Mouse (Mus musculus) monocyte, adult 2 months (primary cell): ENCODE results near the gene Ctla4.

Source experiments
- DNase-seq, 2 experiments: peaks; one replicate each; pipeline ENCODE4 v3.0.0; 2022; ENCODE audit warnings: low spot score in 2 of 2, low read depth in 1 of 2

The Ctla4 gene

DNA sequence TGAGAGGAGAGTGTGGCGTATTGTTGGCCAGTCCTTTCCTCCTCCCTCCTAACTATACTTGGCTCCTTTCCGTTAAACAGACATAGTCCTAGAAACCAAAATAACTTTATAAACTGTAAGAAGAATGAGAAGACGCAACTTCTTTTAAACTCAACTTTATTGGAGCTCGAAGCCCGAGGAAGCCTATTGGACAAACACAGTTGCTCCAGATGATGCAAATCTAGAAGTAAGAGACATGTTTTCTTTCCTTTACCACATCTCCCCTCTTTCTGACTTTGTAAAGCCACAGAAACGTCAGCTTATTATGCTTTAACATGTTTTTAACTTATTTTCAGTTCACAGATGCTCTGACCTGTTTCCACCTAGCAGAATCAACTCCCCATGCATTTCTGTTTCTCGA lies at the start of gene Ctla4:
Ctla4 (plus strand) TSS at position 20 of the 400 bp plus-strand sequence.
- DNase-seq, result no peak

- DNase-seq, result no peak
These were observed 47.6 kb upstream of the Ctla4 start for GRCm38 (mm10) chr1:60839161-60839560.

DNA sequence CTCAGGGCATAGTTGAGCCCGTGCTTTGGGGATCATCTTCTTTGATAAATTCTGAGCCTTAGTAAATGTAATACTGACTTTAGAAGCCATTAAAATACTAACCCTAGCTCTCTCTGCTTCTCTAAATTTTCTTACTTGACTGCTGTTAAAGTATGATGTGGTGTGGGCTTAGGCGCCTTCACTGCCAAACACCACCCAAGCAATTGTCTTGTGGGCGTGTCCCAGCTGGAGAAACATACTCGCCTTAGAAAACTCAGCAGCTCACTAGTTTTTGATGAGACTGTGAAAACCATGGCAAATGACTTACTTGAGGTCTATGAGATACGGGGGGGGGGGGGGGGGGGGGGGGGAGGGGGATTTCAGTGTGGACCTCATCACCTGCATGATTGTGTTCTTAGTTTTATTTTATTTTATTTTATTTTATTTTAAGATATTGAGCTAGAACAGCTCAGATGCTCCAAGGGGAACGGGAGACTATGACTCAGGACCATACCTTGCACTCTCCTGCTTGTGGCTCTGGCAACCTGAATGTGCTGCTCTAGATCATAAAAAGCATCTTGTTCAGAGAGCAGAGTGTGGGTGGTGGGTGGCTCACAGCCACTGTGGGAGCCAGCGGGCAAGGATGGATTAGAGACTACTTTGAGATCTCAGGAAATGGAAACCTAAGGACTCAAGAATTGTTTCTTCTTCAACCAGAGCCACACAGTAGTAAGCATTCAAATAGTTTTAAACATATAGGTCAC lies 41.3 kb upstream of the Ctla4 start:
- DNase-seq, result no peak

GRCm38 (mm10) chr1:60846616-60847275 lies 40.1 kb upstream of the Ctla4 start:
- DNase-seq, result no peak

DNA sequence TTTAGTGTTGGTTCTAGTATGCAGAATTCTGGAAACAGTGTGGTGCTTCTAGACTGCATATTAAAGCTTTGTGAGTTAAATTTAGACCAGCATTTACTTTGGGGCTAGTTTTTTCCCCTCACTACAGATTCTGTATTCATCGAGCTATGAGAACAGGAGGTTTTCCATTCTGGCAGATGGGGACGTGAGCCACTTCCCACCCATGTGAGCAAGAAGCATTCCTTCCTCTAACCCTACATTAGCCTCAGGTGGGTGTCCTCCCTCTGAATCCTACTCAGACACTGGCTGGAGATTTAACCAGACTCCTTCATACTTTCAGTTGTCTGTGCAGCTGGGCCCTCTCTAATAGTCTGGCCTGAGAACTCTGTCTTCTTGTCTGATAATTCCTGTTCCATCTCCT lies 37.7 kb upstream of the Ctla4 start:
- DNase-seq, result no peak

DNA sequence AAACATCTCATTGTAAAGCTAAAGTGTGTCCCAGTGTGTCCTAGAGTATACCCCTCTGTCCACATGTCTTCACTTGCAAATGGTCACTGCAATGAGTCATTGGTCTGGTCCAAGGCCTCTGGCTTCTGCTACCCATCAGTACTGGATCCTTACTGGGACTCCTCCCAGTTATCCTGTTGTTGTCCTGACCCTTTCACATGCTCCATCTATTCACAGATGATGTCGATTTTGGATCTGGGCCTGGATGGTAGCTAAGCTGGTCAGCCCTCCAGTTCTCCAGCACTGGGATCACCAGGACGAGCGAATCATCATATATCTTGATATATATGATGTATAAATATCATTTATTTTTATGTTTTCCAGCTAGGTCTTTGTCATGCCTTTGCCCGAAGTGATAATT lies 37.0 kb upstream of the Ctla4 start:
- no peak for DNase-seq

- no peak for DNase-seq
These were observed 35.6 kb upstream of the Ctla4 start for GRCm38 (mm10) chr1:60851041-60851781.

- peak; percentile 18 to 31 for DNase-seq
These were observed 34.6 kb upstream of the Ctla4 start for GRCm38 (mm10) chr1:60852075-60852769.

- no peak for DNase-seq
These were observed 34.0 kb upstream of the Ctla4 start for GRCm38 (mm10) chr1:60852770-60853147.

GRCm38 (mm10) chr1:60853330-60853956 lies 33.4 kb upstream of the Ctla4 start:
- DNase-seq, result no peak

DNA sequence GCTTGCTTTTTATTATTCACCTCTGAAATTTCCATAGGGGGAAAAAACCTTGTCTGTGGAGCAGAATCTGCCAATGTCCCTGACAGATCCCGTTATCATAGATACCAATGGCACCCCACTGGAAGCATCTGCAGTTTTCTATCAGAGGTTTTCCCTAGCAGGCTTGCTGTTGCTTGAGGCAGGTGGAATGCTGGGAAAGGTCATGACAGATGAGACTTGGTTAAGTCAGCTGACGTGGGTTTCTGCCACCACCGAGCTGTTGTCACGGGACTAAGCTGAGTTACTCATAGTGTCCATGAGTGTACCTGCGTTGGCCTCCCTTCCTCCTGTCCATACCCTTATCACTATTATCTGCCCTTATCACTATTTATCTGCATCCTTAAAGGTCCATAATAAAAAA lies 32.8 kb upstream of the Ctla4 start:
- DNase-seq, result no peak

- DNase-seq, result no peak
These were observed 29.2 kb upstream of the Ctla4 start for GRCm38 (mm10) chr1:60857351-60858220.

DNA sequence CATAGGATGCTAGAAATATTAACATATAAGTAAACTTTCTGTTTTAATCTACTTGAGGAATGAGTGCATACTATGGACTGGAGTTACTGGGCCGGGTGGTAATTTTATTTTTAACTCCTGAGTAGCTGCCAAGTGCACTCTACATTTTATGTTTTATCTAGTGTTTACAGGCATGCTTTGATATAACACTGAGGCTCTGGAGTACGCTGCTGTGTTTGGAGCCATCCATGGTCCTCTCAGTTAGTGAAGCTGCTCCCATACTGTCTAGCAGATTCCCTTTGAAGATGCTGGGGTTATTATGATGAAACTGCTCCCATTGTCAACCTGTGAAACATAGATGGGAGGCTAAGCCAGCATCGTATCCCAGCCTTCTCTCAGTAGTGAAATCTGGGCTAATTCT lies 27.6 kb upstream of the Ctla4 start:
- no peak for DNase-seq

- no peak for DNase-seq
These were observed 27.0 kb upstream of the Ctla4 start for GRCm38 (mm10) chr1:60859842-60860241.

DNA sequence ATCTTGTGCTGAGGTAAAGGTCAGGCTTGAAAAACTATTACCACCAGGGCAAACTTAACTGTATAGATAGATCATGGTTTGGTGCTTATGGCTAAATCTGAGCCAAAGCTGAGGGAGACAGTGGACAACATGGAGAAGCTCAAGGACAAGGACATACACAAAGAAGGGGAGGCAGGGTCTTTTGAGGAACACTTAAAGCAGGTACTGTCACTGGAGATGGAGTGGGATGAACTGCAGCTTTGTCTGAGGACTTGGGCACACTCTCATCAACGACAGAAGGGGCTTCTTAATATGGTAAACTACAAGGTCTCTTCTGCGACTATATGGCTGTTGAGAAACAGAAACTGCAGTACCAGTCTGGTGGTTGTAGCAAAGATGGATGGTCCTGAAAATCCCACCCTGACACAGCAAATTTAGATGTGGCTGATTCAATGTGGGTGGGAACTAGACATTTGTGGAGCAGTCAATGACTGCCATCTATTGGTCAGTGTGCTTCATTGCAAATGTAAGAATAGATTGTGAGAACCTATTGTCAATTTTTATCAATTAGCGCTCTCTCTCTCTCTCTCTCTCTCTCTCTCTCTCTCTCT lies 26.3 kb upstream of the Ctla4 start:
- DNase-seq, result peak in 1 of 2 experiments; percentile 8

- no peak for DNase-seq
These were observed 25.8 kb upstream of the Ctla4 start for GRCm38 (mm10) chr1:60860955-60861354.

DNA sequence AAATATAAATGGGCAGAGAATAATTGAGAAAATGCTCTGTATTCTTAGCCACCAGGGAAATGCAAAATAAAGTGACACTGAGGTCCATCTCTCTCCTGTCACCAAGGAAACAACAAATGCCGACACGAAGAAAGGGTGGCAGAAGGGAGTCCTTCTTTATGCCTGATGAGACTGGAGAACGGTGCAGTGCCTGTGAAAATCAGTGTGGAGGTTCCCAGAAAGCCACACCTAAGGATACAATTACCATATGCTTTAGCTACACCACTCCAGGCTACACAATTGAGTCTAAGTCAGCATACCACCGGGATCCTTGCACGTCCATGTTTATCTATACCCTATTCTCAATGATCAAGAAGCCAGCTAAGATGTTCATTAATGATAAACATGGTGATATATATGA lies 25.4 kb upstream of the Ctla4 start:
- no peak for DNase-seq

- no peak for DNase-seq
These were observed 24.3 kb upstream of the Ctla4 start for GRCm38 (mm10) chr1:60862510-60862909.

GRCm38 (mm10) chr1:60862951-60863461 lies 23.8 kb upstream of the Ctla4 start:
- DNase-seq, result no peak

DNA sequence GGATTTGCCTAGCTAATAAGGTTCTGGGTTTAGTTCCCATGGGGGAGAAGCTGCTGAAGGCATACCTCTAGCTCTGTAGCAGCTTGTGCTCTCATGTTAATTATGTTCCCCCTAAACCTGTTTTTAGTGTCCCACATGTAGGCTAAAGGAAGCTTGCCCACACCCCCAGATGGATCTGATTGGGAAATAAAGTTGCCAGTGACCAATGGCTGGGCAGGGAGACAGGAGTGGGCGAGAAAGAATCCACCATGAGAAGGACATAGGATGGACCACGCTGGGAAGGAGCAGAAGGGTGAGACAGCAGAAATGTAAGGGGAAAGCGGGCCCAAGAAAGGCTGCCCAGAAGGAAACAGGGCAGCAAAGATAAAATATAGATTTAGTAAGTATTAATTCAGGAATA lies 23.1 kb upstream of the Ctla4 start:
- no peak for DNase-seq
